Mouse (Mus musculus) ES-E14 (cell line): ENCODE data around the gene Bag6.

ENCODE experiments used
- HCFC1 ChIP-seq: IDR thresholded peaks from 2 replicates; pipeline ENCODE4 v1.6.1; 2012; ENCODE audit warnings: low read length, inconsistent platforms, borderline replicate concordance; ENCODE audit not compliant: insufficient read depth
- MAFK ChIP-seq: IDR thresholded peaks from 2 replicates; pipeline ENCODE4 v1.6.1; 2014; ENCODE audit warnings: mild to moderate bottlenecking, low read depth, low read length, inconsistent platforms; ENCODE audit not compliant: insufficient read depth
- ZNF384 ChIP-seq: IDR thresholded peaks from 2 replicates; pipeline ENCODE4 v1.6.1; 2012; ENCODE audit warnings: low read depth, low read length, inconsistent platforms

GRCm38 (mm10) chr17:35166352-35167035 lies 31.5 kb downstream of the Bag6 start:
- TF ChIP-seq ZNF384 (no peak), HCFC1 (no peak), MAFK (no peak)
